Mouse (Mus musculus) bone marrow, adult 2 months (tissue): ENCODE results near the gene Ccdc155. TPM values are rescaled to one million over a fixed set of nuclear protein-coding genes. Genes with fewer than 3 reads are reported as not detected.

Experiments
- H3K27ac ChIP-seq: fragments of 200-500 bp; 2 replicates; pipeline ENCODE4 v1.5.1; 2012; ENCODE audit warnings: low read depth, mild to moderate bottlenecking, control low read depth, inconsistent platforms, low read length; ENCODE audit not compliant: control insufficient read depth, poor library complexity, insufficient read depth
- H3K4me1 ChIP-seq: fragments of 200-500 bp; 2 replicates; pipeline ENCODE4 v1.6.1; 2011; ENCODE audit warnings: low read length; ENCODE audit not compliant: control insufficient read depth, insufficient read depth
- H3K4me3 ChIP-seq: fragments of 200-500 bp; replicated peaks from 2 replicates; pipeline ENCODE3; 2011; ENCODE audit warnings: mild to moderate bottlenecking, low read depth, low read length, control low read depth; ENCODE audit not compliant: control insufficient read depth
- CTCF ChIP-seq: fragments of 200-500 bp; IDR thresholded peaks from 2 replicates; pipeline ENCODE4 v1.5.1; 2011; ENCODE audit warnings: low read length, control low read depth; ENCODE audit not compliant: control insufficient read depth, insufficient read depth
- POLR2A ChIP-seq: fragments of 200-500 bp; IDR thresholded peaks from 2 replicates; pipeline ENCODE4 v1.6.1; 2011; ENCODE audit warnings: low read depth, mild to moderate bottlenecking, control low read depth, low read length, borderline replicate concordance; ENCODE audit not compliant: control insufficient read depth
- WGBS: fragments of 180-500 bp; shearing (Covaris S2); methylation state at CpG from one replicate; pipeline ENCODE4 v1.1.7; 2018; 5-methylcytosine and 5-hydroxymethylcytosine counted together
- polyA plus RNA-seq: library from polyadenylated mRNA; stranded (reverse); fragments of >200 nt; gene quantifications from 2 replicates; pipeline ENCODE4 v1.2.4, GENCODE M21; 2011; ENCODE audit warnings: low replicate concordance; ENCODE audit not compliant: missing spikeins, insufficient read depth, insufficient read length

The Ccdc155 gene
- polyA plus RNA-seq, 1 experiment: not detected

GRCm38 (mm10) chr7:45162551-45162950 is 42.1 kb downstream of the Ccdc155 start:
- WGBS: 27% methylated on average over 6 of the region's 6 CpGs
- TF ChIP-seq CTCF: no peak
- TF ChIP-seq POLR2A: no peak
- H3K4me1 ChIP-seq: no peaks in the 10 kb centered on the region
- no peak overlapping the region for H3K4me3 ChIP-seq
- no peak overlapping the region for H3K27ac ChIP-seq

- TF ChIP-seq POLR2A: peak; percentile 38; the same call in 1 of the 2 replicates
- peak; percentile 91 for TF ChIP-seq CTCF
- WGBS: 4% methylated on average over 35 of the region's 35 CpGs
- Histone ChIP-seq H3K4me1 (no peaks in the 10 kb centered on the region), H3K4me3 (peak overlapping the region; percentile 16), H3K27ac (no peak overlapping the region)
Measured at GRCm38 (mm10) chr7:45161612-45162473, 42.8 kb downstream of the Ccdc155 start.

- 85% methylated on average over 3 of the region's 3 CpGs for WGBS
- H3K4me3 ChIP-seq: no peak overlapping the region
- no peaks in the 10 kb centered on the region for H3K4me1 ChIP-seq
- no peak overlapping the region for H3K27ac ChIP-seq
- TF ChIP-seq CTCF: no peak
- TF ChIP-seq POLR2A: no peak
Measured at GRCm38 (mm10) chr7:45160866-45161265, 43.8 kb downstream of the Ccdc155 start.

DNA sequence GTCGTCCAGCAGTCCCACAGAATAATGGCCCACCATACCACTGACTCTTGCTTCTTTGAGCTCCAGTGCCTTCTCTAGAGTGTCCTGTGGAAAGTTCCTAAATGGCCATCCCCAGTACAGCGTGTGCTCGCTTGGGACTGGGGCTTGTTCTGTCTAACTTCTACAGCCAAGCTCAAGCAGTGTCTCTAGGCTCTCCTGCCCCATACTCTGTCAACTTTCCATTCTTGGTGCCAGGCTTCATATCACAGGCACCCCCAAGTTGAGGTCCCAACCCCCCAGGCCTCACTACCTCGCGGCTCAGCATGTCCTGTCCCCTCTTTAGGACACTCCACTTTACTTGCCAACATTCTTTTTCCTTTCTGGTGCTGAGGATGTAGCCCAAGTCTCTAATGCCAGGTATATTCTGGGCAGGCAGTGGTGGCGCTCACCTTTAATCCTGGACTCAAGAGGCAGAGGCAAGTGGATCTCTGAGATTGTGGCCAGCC is 44.3 kb downstream of the Ccdc155 start:
- no peaks in the 10 kb centered on the region for H3K4me1 ChIP-seq
- no peak overlapping the region for H3K4me3 ChIP-seq
- WGBS: 85% methylated on average over 6 of the region's 6 CpGs
- TF ChIP-seq CTCF (no peak), POLR2A (no peak)
- H3K27ac ChIP-seq: no peak overlapping the region

GRCm38 (mm10) chr7:45158991-45159390 is 45.7 kb downstream of the Ccdc155 start:
- Histone ChIP-seq H3K4me3 (no peak overlapping the region), H3K4me1 (no peaks in the 10 kb centered on the region), H3K27ac (no peak overlapping the region)
- 88% methylated on average over 6 of the region's 6 CpGs for WGBS
- TF ChIP-seq POLR2A: no peak
- TF ChIP-seq CTCF: no peak

DNA sequence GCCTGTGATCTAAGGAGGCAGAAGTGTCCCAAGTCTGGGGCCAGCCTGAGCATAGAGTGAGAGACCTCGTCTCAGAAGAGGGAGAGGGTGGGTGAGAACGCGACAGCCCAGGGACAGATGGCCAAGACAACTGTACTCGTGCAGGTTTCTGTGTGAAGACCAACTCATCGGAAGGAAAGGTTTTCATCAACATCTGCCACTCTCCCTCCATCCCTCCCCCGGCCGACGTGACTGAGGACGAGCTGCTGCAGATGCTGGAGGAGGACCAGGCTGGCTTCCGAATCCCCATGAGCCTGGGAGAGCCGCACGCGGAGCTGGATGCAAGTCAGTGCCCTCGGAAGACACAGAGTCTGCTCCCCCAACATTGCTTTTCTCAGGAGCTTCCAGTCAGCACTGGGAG is 47.2 kb downstream of the Ccdc155 start:
- H3K4me1 ChIP-seq: no peaks in the 10 kb centered on the region
- no peak overlapping the region for H3K4me3 ChIP-seq
- 94% methylated on average over 14 of the region's 14 CpGs for WGBS
- H3K27ac ChIP-seq: no peak overlapping the region
- TF ChIP-seq CTCF: no peak
- no peak for TF ChIP-seq POLR2A

DNA sequence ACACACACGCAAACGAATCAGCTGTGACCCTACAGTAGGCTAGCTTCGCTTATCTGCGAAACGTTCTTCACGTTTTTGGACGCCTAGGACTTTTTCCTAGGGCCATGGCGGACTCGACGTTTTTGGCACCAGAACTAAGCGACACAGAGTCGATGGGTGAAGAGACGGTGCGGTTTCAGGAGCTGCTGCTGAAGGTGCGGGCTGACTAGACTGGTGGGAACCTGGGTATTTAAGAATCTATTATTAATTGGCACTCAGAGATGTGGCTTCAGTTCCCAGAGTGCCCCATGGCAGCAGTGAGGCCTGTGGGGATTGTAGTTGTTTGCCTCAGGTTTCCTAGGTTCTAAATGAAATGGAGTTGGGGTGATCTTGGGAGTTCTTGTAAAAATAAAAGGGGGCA is 48.5 kb downstream of the Ccdc155 start:
- TF ChIP-seq CTCF (no peak), POLR2A (no peak)
- Histone ChIP-seq H3K27ac (no peak overlapping the region), H3K4me3 (no peak overlapping the region), H3K4me1 (no peaks in the 10 kb centered on the region)
- 92% methylated on average over 15 of the region's 15 CpGs for WGBS

- TF ChIP-seq POLR2A (no peak), CTCF (no peak)
- H3K27ac ChIP-seq: no peak overlapping the region
- WGBS: 85% methylated on average over 9 of the region's 9 CpGs
Measured at GRCm38 (mm10) chr7:45155590-45155989, 49.1 kb downstream of the Ccdc155 start.

GRCm38 (mm10) chr7:45154993-45155514 is 49.6 kb downstream of the Ccdc155 start:
- H3K4me1 ChIP-seq: no peaks in the 10 kb centered on the region; the same call in 1 of the 2 replicates
- no peak overlapping the region for H3K4me3 ChIP-seq
- WGBS: 65% methylated on average over 12 of the region's 12 CpGs
- H3K27ac ChIP-seq: no peak overlapping the region
- TF ChIP-seq POLR2A (no peak), CTCF (peak; percentile 53)

More at GRCm38 (mm10) chr7:45155590-45155989, 49.1 kb downstream of the Ccdc155 start:
- H3K4me3 ChIP-seq: no peak overlapping the region
- no peaks in the 10 kb centered on the region; the same call in 1 of the 2 replicates for H3K4me1 ChIP-seq
